Mouse (Mus musculus): ENCODE measurements around the gene Nkrf. TPM values are rescaled to one million over a fixed set of nuclear protein-coding genes. Genes with fewer than 3 reads are reported as not detected.
A peak's percentile ranks its signal among the peaks of the same experiment; 100 is the strongest.

The Nkrf gene
- polyA plus RNA-seq, 1 experiment from 2014 or later: 4.7 TPM

GRCm38 (mm10) chrX:36873765-36874164, 28.9 kb downstream of the Nkrf start, which contains the start of the genes Ube2a and C330007P06Rik:
Gene Ube2a, plus strand, starts transcription at chrX:36873900.
Gene C330007P06Rik, minus strand, starts transcription at chrX:36874111.
- WGBS: 30% methylated on average over 8 of the region's 8 CpGs
- ATAC-seq (replicated peaks; ENCODE audit: low FRiP score): no peak; the same call in 1 of the 2 replicates

GRCm38 (mm10) chrX:36870372-36870771, 32.3 kb downstream of the Nkrf start:
- DNase-seq (ENCODE audit: low spot score) (no peak), ATAC-seq (replicated peaks; ENCODE audit: low FRiP score) (no peak)
- Histone ChIP-seq H3K27ac (ENCODE audit: low read depth, low read length) (no peak overlapping the region), H3K4me1 (replicated peaks; ENCODE audit: control insufficient read depth, insufficient read depth, low read length) (no peaks in the 10 kb centered on the region), H3K36me3 (ENCODE audit: control insufficient read depth, insufficient read depth, low read length) (no peaks in the 10 kb centered on the region), H3K9me3 (ENCODE audit: control insufficient read depth, low read length) (no peaks in the 10 kb centered on the region), H3K9ac (ENCODE audit: low read length) (no peak overlapping the region), H3K4me2 (ENCODE audit: low read depth, low read length, severe bottlenecking) (no peak overlapping the region), H3K4me3 (ENCODE audit: low read depth, low read length) (no peak overlapping the region), H3K27me3 (ENCODE audit: control insufficient read depth, insufficient read depth, low read length) (no peaks in the 10 kb centered on the region)
- 83% methylated on average over 3 of the region's 3 CpGs for WGBS

More at GRCm38 (mm10) chrX:36873765-36874164, 28.9 kb downstream of the Nkrf start, which contains the start of the genes Ube2a and C330007P06Rik:
- no peak for DNase-seq (ENCODE audit: low spot score)
- H3K4me1 ChIP-seq (replicated peaks; ENCODE audit: control insufficient read depth, insufficient read depth, low read length): no peaks in the 10 kb centered on the region
- peak within 1 kb of the TSS; percentile 69 for H3K9ac ChIP-seq (ENCODE audit: low read length)
- H3K36me3 ChIP-seq (ENCODE audit: control insufficient read depth, insufficient read depth, low read length): no peaks in the 10 kb centered on the region
- no peaks in the 10 kb centered on the region for H3K27me3 ChIP-seq (ENCODE audit: control insufficient read depth, insufficient read depth, low read length)
- peak within 1 kb of the TSS; percentile 55 for H3K4me2 ChIP-seq (ENCODE audit: low read depth, low read length, severe bottlenecking)
- peak within 1 kb of the TSS; percentile 7 for H3K27ac ChIP-seq (ENCODE audit: low read depth, low read length)
- peak within 1 kb of the TSS; percentile 60 for H3K4me3 ChIP-seq (ENCODE audit: low read depth, low read length)
- H3K9me3 ChIP-seq (ENCODE audit: control insufficient read depth, low read length): no peaks in the 10 kb centered on the region

GRCm38 (mm10) chrX:36864609-36865328, 37.9 kb downstream of the Nkrf start:
- WGBS: 58% methylated on average over 8 of the region's 8 CpGs
- ATAC-seq (replicated peaks; ENCODE audit: low FRiP score): no peak
- Histone ChIP-seq H3K9me3 (ENCODE audit: control insufficient read depth, low read length) (no peaks in the 10 kb centered on the region), H3K4me2 (ENCODE audit: low read depth, low read length, severe bottlenecking) (peak overlapping the region; percentile 37; the same call in 1 of the 2 replicates), H3K36me3 (ENCODE audit: control insufficient read depth, insufficient read depth, low read length) (no peaks in the 10 kb centered on the region), H3K27ac (ENCODE audit: low read depth, low read length) (no peak overlapping the region), H3K4me1 (replicated peaks; ENCODE audit: control insufficient read depth, insufficient read depth, low read length) (peaks cover 2% of the 10 kb centered on the region; the same call in 1 of the 2 replicates), H3K9ac (ENCODE audit: low read length) (no peak overlapping the region), H3K4me3 (ENCODE audit: low read depth, low read length) (peak overlapping the region; percentile 32; the same call in 1 of the 2 replicates), H3K27me3 (ENCODE audit: control insufficient read depth, insufficient read depth, low read length) (no peaks in the 10 kb centered on the region)
- no peak for DNase-seq (ENCODE audit: low spot score)

GRCm38 (mm10) chrX:36863766-36864608, 38.7 kb downstream of the Nkrf start:
- Histone ChIP-seq H3K36me3 (ENCODE audit: control insufficient read depth, insufficient read depth, low read length) (no peaks in the 10 kb centered on the region), H3K27ac (ENCODE audit: low read depth, low read length) (peak overlapping the region; percentile 57; the same call in 1 of the 2 replicates), H3K4me1 (replicated peaks; ENCODE audit: control insufficient read depth, insufficient read depth, low read length) (peaks cover 2% of the 10 kb centered on the region; the same call in 1 of the 2 replicates), H3K9ac (ENCODE audit: low read length) (peak overlapping the region; percentile 39; the same call in 1 of the 2 replicates), H3K4me2 (ENCODE audit: low read depth, low read length, severe bottlenecking) (peak overlapping the region; percentile 43), H3K4me3 (ENCODE audit: low read depth, low read length) (peak overlapping the region; percentile 32), H3K9me3 (ENCODE audit: control insufficient read depth, low read length) (no peaks in the 10 kb centered on the region), H3K27me3 (ENCODE audit: control insufficient read depth, insufficient read depth, low read length) (no peaks in the 10 kb centered on the region)
- 13% methylated on average over 43 of the region's 44 CpGs for WGBS
- DNase-seq (ENCODE audit: low spot score) (peak; percentile 86), ATAC-seq (replicated peaks; ENCODE audit: low FRiP score) (peak; percentile 90)

- H3K27ac ChIP-seq (ENCODE audit: low read depth, low read length): no peak overlapping the region
- H3K9me3 ChIP-seq (ENCODE audit: control insufficient read depth, low read length): no peaks in the 10 kb centered on the region
- DNase-seq (ENCODE audit: low spot score): no peak
- no peaks in the 10 kb centered on the region for H3K36me3 ChIP-seq (ENCODE audit: control insufficient read depth, insufficient read depth, low read length)
- no peak overlapping the region for H3K4me3 ChIP-seq (ENCODE audit: low read depth, low read length)
- H3K4me1 ChIP-seq (replicated peaks; ENCODE audit: control insufficient read depth, insufficient read depth, low read length): no peaks in the 10 kb centered on the region
- H3K4me2 ChIP-seq (ENCODE audit: low read depth, low read length, severe bottlenecking): no peak overlapping the region
- no peaks in the 10 kb centered on the region for H3K27me3 ChIP-seq (ENCODE audit: control insufficient read depth, insufficient read depth, low read length)
- WGBS: 88% methylated on average over 8 of the region's 8 CpGs
- ATAC-seq (replicated peaks; ENCODE audit: low FRiP score): no peak
- H3K9ac ChIP-seq (ENCODE audit: low read length): no peak overlapping the region
Observed at GRCm38 (mm10) chrX:36852631-36853030, 50.1 kb downstream of the Nkrf start.

GRCm38 (mm10) chrX:36847152-36847551, 55.5 kb downstream of the Nkrf start:
- DNase-seq (ENCODE audit: low spot score) (no peak), ATAC-seq (replicated peaks; ENCODE audit: low FRiP score) (no peak)
- Histone ChIP-seq H3K9ac (ENCODE audit: low read length) (no peak overlapping the region), H3K4me2 (ENCODE audit: low read depth, low read length, severe bottlenecking) (no peak overlapping the region), H3K36me3 (ENCODE audit: control insufficient read depth, insufficient read depth, low read length) (no peaks in the 10 kb centered on the region), H3K27ac (ENCODE audit: low read depth, low read length) (no peak overlapping the region), H3K9me3 (ENCODE audit: control insufficient read depth, low read length) (no peaks in the 10 kb centered on the region), H3K4me3 (ENCODE audit: low read depth, low read length) (no peak overlapping the region), H3K4me1 (replicated peaks; ENCODE audit: control insufficient read depth, insufficient read depth, low read length) (no peaks in the 10 kb centered on the region), H3K27me3 (ENCODE audit: control insufficient read depth, insufficient read depth, low read length) (no peaks in the 10 kb centered on the region)
- 85% methylated on average over 1 of the region's 1 CpGs for WGBS

GRCm38 (mm10) chrX:36843346-36843990, 59.2 kb downstream of the Nkrf start:
- ATAC-seq (replicated peaks; ENCODE audit: low FRiP score) (no peak), DNase-seq (ENCODE audit: low spot score) (no peak)
- Histone ChIP-seq H3K4me3 (ENCODE audit: low read depth, low read length) (no peak overlapping the region), H3K4me2 (ENCODE audit: low read depth, low read length, severe bottlenecking) (no peak overlapping the region), H3K9ac (ENCODE audit: low read length) (no peak overlapping the region), H3K27ac (ENCODE audit: low read depth, low read length) (no peak overlapping the region), H3K27me3 (ENCODE audit: control insufficient read depth, insufficient read depth, low read length) (no peaks in the 10 kb centered on the region), H3K9me3 (ENCODE audit: control insufficient read depth, low read length) (no peaks in the 10 kb centered on the region), H3K4me1 (replicated peaks; ENCODE audit: control insufficient read depth, insufficient read depth, low read length) (no peaks in the 10 kb centered on the region), H3K36me3 (ENCODE audit: control insufficient read depth, insufficient read depth, low read length) (no peaks in the 10 kb centered on the region)
- WGBS: 78% methylated on average over 4 of the region's 4 CpGs

- WGBS: 92% methylated on average over 6 of the region's 6 CpGs
Observed at GRCm38 (mm10) chrX:36841698-36842097, 61.0 kb downstream of the Nkrf start.

More at GRCm38 (mm10) chrX:36841698-36842097, 61.0 kb downstream of the Nkrf start:
- Histone ChIP-seq H3K4me2 (ENCODE audit: low read depth, low read length, severe bottlenecking) (no peak overlapping the region), H3K4me3 (ENCODE audit: low read depth, low read length) (no peak overlapping the region), H3K27me3 (ENCODE audit: control insufficient read depth, insufficient read depth, low read length) (no peaks in the 10 kb centered on the region), H3K27ac (ENCODE audit: low read depth, low read length) (no peak overlapping the region), H3K9me3 (ENCODE audit: control insufficient read depth, low read length) (no peaks in the 10 kb centered on the region), H3K9ac (ENCODE audit: low read length) (no peak overlapping the region), H3K36me3 (ENCODE audit: control insufficient read depth, insufficient read depth, low read length) (no peaks in the 10 kb centered on the region), H3K4me1 (replicated peaks; ENCODE audit: control insufficient read depth, insufficient read depth, low read length) (no peaks in the 10 kb centered on the region)
- DNase-seq (ENCODE audit: low spot score) (no peak), ATAC-seq (replicated peaks; ENCODE audit: low FRiP score) (no peak)

All from forebrain, embryonic 11.5 days (tissue).